Mouse (Mus musculus) spleen, postnatal 36 days (tissue): ENCODE data around the gene Dock2.

Experiments
- DNase-seq, 2 experiments: peaks; one replicate each; pipeline ENCODE4 v3.0.0; 2022; ENCODE audit warnings: low spot score in 2 of 2, mixed read lengths in 1 of 2

Gene Dock2

DNA sequence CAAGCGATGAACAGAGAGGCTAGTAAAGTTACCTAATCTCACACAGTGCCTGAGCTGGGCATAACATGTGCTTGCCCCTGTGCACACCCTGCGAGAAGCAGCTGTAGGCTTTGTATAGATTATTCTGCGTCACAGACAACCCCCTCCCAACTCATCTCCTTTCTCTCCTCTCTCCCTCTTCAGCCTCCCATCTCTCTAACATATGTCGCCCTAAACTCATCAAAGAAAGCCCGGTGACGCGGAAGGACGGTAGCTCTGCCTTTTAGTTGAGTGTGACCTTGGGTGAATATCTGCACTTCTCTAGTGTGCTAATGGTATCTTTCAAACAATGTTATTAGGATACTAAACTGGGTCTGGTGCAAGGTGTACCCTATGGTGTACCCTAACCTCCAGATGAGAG is 13.7 kb downstream of the Dock2 start:
- DNase-seq = no peak

- no peak for DNase-seq
Measured at GRCm38 (mm10) chr11:34769396-34769795, 14.3 kb downstream of the Dock2 start.

DNA sequence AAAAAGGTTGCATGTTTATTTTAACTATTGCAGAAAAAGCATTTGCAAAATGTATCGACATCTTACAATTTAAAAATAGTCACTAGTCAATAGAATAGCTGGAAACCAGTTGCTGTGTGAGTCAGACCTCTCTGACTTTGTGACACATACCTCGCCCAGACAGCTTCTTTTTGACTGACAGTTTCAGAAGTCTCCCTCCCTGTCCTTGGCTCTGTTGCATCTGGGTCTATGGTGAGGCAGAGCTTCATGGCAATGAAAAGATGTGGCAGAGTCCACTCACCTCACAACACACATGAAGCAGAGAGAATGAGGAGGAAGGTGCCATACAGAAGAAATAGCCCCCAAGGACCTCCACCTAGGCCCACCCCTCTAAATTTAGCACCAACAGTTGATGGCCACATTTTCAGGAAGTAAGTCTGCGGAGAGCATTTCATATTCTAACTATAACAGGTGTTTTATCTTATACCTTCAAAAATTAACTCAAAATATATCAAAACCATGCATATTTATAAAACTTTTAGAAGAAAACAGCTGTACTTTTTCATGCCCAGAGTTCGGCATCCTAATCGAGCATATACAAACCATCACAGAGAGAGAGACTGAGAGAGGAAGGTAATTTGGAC is 19.8 kb downstream of the Dock2 start:
- DNase-seq = no peak

- DNase-seq = no peak
Measured at GRCm38 (mm10) chr11:34762570-34763127, 21.0 kb downstream of the Dock2 start.

GRCm38 (mm10) chr11:34762125-34762524 is 21.6 kb downstream of the Dock2 start:
- DNase-seq = no peak

DNA sequence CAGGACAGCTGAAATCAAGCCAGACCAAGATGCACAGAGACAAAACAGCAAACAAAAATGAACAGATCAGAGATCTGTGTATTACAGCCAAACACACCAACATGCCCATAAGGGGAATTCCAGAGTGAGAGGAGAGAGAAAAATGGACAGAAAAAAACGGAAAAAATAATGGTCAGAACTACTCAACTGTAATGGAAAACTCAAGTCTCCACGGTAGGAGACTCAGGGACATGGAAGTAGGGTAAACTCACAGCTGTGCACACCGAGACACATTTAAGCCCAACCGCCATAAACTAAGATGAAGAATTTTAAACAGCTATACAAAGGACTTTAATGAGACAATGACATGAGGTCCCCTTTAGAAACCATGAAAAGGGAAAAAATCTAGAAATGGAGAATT is 24.1 kb downstream of the Dock2 start:
- no peak for DNase-seq

- DNase-seq = no peak
Measured at GRCm38 (mm10) chr11:34741081-34741480, 42.6 kb downstream of the Dock2 start.

DNA sequence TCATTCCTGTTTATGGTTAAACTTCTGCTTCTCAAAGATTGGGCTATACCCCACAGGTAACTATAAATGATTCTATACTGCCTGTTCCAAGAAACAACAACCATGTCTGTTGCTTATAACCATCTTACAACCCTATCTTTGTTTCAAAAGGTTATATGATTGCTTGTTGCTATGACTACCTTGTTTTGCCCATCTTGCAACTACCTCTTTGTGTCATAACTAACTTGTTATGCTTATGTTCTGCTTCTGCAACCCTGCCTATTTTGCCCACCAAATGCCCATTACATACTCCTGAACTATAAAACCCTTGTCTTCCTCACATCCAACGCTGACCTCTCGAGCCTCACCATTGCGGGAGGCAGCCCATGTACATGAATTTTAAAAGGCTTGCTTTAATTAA is 43.9 kb downstream of the Dock2 start:
- no peak for DNase-seq

DNA sequence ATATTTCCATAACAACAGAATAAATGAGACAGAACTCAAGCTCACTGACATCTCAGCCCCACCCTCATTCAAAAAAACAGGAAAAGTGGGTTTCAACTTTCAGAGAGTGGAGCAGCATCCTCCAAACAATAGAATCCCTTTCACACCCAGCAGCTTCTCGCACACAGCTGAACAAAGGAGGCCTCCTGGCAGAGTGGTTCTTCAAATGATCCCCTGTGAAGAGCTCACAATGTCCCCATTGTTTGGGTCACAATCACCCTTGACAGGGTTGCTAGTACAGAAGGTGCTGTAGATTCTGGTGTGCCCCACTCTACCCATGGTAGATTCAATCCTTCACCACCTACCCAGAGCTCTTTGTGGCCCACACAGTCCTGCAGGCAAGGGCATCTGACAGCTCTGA is 44.7 kb downstream of the Dock2 start:
- DNase-seq = no peak

DNA sequence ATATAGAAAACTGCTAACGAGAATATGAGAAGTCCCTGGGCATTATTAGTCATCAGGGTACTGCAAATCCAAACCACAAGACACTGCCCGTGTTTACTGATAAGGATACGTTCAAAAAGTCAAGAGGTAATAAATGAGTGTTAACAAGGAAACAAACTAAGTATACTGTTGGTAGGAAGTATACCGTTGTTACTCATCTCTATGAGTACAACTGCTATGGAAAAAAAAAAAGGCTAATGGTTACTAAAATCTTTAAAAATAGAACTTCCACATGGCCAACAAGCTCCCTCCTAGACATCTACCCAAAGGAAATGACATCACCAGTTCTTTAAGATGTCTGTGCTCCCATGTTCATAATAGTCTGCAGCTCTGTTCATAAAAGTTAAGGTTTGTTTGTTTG is 46.5 kb downstream of the Dock2 start:
- DNase-seq = no peak

- DNase-seq = no peak
Measured at GRCm38 (mm10) chr11:34734033-34734432, 49.7 kb downstream of the Dock2 start.

DNA sequence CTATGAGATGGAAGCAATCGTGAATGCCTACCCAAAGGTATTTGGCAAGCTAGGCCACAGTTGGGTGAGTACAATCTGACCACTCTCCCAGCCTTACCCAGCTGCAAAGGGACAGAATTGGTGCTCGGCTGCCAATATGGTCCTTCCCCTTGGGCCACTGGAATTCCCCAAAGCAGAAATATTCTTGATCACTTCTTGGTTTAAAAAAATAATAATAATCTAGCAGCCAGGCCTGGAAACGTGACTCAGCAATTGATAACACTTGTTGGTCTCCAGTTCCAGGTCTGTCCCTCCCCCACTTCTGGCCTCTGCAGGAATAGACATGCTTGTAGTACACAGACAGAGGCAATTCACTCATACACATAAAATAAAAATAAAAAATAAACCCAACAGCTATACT is 56.2 kb downstream of the Dock2 start:
- no peak for DNase-seq

DNA sequence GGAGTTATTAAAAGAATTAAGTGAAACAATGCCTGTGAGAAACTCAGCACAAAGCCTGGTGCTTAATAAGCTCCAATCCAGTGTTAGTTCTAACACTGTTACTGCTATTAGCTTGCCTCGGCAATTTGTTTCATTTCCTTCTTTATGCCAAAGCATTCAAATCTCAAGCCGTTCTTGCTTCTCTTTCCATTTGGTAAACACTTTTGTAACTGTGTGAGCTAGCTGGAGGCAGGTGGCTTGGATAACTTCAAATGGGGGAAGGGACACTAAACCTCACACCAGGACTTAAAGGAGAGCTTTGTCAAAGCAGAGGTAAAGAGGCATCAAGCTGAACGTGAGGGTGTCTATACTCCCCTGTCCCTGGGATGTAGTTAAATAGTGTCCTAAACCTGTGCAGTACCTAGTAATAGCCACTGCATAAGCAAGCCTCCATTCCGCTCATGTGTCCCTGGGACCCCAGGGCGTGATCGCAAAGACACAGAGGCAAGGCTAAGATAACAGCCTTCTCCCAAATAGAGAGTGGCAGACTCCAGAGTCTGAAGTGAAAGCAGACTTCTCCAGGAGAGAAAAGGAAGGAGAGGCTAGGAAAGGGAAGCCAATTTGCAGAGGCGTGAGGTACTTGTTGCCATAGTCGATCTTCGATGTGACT is 56.9 kb downstream of the Dock2 start:
- no peak for DNase-seq

GRCm38 (mm10) chr11:34713360-34713759 is 70.3 kb downstream of the Dock2 start:
- no peak for DNase-seq

- no peak for DNase-seq
Measured at GRCm38 (mm10) chr11:34708278-34708677, 75.4 kb downstream of the Dock2 start.

- no peak for DNase-seq
Measured at GRCm38 (mm10) chr11:34707360-34707759, 76.3 kb downstream of the Dock2 start.

- DNase-seq = no peak
Measured at GRCm38 (mm10) chr11:34705108-34705446, 78.6 kb downstream of the Dock2 start.

DNA sequence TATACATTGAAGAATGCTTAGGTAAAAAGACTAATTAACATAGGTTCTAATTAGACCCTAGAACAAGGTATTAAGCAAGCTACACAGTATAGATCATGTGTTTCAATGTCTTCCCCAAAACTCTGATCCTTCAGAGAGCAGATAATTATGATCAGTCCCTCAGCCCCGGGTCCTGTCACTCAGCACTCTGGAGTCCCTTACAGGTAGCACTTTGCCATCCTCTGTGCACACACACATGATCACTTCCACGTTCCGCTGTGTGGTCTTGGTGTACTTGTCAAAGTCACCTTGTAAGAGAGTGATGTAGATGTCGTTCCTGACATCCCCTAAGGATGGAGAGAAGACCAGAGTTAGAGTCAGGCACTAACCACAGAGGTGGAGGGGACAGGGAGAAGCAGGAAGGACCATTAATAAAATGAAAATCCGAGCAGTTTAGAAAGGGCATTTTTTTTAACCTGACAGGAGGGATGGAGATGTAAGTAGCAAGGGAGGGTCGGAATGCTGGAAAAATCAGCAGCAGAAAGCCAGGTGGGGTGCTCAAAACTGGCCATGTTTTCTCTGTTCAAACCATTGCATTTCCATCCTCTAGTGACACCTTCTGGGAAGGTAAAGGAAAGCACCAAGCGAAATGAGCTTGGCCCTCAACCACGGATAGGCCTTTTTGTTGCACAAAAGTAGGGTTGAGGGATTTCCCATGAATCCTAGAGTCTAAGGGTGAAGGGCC is 79.1 kb downstream of the Dock2 start:
- no peak for DNase-seq

GRCm38 (mm10) chr11:34703851-34704250 is 79.8 kb downstream of the Dock2 start:
- DNase-seq = no peak

DNA sequence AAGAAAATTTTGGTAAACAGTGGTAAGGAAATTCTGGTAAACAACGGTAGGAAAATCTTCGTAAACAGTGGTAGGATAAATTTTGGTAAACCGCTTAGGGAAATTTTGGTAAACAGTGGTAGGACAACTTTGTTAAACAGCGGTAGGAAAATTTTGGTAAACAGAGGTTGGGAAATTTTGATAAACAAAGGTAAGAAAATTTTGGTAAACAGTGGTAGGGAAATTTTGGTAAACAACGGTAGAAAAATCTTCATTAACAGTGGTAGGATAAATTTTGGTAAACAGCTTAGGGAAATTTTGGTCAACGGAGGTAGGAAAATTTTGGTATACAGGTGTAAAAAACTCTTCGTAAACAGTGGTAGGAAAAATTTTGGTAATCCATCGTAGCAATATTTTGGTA is 101.9 kb downstream of the Dock2 start:
- no peak for DNase-seq

DNA sequence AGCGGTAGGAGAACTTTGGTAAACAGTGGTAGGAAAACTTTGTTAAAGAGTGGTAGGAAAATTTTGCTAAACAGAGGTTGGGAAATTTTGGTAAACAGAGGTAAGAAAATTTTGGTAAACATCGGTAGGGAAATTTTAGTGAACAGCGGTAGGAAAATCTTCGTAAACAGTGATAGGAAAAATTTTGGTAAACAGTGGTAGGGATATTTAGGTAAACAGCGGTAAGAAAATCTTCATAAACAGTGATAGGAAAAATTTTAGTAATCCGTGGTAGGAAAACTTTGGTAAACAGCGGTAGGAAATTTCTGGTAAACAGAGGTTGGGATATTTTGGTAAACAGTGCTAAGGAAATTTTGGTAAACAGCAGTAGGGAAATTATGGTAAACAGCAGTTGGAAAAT is 239.1 kb downstream of the Dock2 start:
- no peak for DNase-seq

DNA sequence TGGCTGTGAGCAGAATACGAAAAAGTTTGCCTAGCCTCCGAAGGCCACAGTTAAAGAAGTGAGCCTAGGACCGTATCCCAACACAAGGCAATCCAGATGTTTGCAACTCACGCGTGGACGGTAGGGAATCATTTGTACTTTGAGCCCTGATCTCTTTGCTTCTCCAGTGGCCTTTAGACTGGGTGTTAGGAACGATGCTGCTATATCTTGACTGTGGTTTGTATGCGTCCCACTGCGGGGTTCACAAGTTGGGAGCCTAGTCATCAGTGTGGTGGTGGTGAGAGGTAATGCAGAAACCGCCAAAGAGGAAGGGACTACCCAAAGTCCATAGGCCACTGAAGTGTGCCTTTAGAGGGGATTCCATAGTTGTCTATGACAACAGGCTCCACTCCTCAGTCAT is 251.6 kb downstream of the Dock2 start:
- DNase-seq = no peak

GRCm38 (mm10) chr11:34530971-34531370 is 252.7 kb downstream of the Dock2 start:
- no peak for DNase-seq
